Mouse (Mus musculus): ENCODE measurements around the gene Arhgap35. TPM values are rescaled to one million over a fixed set of nuclear protein-coding genes. Genes with fewer than 3 reads are reported as not detected.

The Arhgap35 gene
- polyA plus RNA-seq, 1 experiment, result 75.2 TPM

- peak; percentile 32 for DNase-seq (ENCODE audit: low read depth)
- TF ChIP-seq CTCF (IDR thresholded peaks at IDR 0.05; ENCODE audit: borderline replicate concordance, extremely low read depth, insufficient read depth, insufficient read length) (peak; percentile 69), POLR2A (IDR thresholded peaks at IDR 0.05; ENCODE audit: borderline replicate concordance, extremely low read depth, insufficient read depth, insufficient read length, poor library complexity, severe bottlenecking) (no peak)
Observed at GRCm38 (mm10) chr7:16507284-16507683, 107.5 kb downstream of the Arhgap35 start.

DNA sequence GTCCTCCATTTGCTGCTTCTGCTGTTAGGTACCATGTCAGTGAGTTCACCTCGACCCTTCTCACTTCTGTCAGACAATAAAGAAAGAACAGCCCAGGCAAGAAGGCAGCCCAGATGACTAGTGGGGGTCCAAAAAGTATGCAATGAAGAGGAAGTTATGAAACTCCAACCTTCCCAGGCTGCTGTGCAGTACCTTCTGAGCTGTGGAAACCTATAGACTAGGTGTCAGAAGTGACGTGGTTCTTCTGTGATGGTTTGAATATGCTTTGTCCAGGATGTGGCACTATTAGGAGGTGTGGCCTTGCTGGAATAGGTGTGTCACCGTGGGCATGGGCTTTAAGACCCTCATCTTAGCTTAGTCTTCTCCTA lies 109.6 kb downstream of the Arhgap35 start:
- no peak for TF ChIP-seq POLR2A (IDR thresholded peaks at IDR 0.05; ENCODE audit: borderline replicate concordance, extremely low read depth, insufficient read depth, insufficient read length, poor library complexity, severe bottlenecking)
- TF ChIP-seq CTCF (IDR thresholded peaks at IDR 0.05; ENCODE audit: borderline replicate concordance, extremely low read depth, insufficient read depth, insufficient read length), result no peak
- DNase-seq (ENCODE audit: low read depth), result no peak

- TF ChIP-seq POLR2A (IDR thresholded peaks at IDR 0.05; ENCODE audit: borderline replicate concordance, extremely low read depth, insufficient read depth, insufficient read length, poor library complexity, severe bottlenecking), result no peak
- no peak for TF ChIP-seq CTCF (IDR thresholded peaks at IDR 0.05; ENCODE audit: borderline replicate concordance, extremely low read depth, insufficient read depth, insufficient read length)
- peak; percentile 26 for DNase-seq (ENCODE audit: low read depth)
Observed at GRCm38 (mm10) chr7:16504573-16505225, 110.1 kb downstream of the Arhgap35 start.

GRCm38 (mm10) chr7:16501571-16501970 lies 113.2 kb downstream of the Arhgap35 start:
- DNase-seq (ENCODE audit: low read depth), result no peak
- TF ChIP-seq CTCF (IDR thresholded peaks at IDR 0.05; ENCODE audit: borderline replicate concordance, extremely low read depth, insufficient read depth, insufficient read length), result no peak
- no peak for TF ChIP-seq POLR2A (IDR thresholded peaks at IDR 0.05; ENCODE audit: borderline replicate concordance, extremely low read depth, insufficient read depth, insufficient read length, poor library complexity, severe bottlenecking)

- DNase-seq (ENCODE audit: low read depth), result peak; percentile 25
- TF ChIP-seq POLR2A (IDR thresholded peaks at IDR 0.05; ENCODE audit: borderline replicate concordance, extremely low read depth, insufficient read depth, insufficient read length, poor library complexity, severe bottlenecking), result no peak
- TF ChIP-seq CTCF (IDR thresholded peaks at IDR 0.05; ENCODE audit: borderline replicate concordance, extremely low read depth, insufficient read depth, insufficient read length), result no peak
Observed at GRCm38 (mm10) chr7:16499671-16500104, 115.1 kb downstream of the Arhgap35 start.

GRCm38 (mm10) chr7:16496260-16496659 lies 118.5 kb downstream of the Arhgap35 start:
- TF ChIP-seq POLR2A (IDR thresholded peaks at IDR 0.05; ENCODE audit: borderline replicate concordance, extremely low read depth, insufficient read depth, insufficient read length, poor library complexity, severe bottlenecking) (no peak), CTCF (IDR thresholded peaks at IDR 0.05; ENCODE audit: borderline replicate concordance, extremely low read depth, insufficient read depth, insufficient read length) (no peak)
- no peak for DNase-seq (ENCODE audit: low read depth)

GRCm38 (mm10) chr7:16493361-16493760 lies 121.4 kb downstream of the Arhgap35 start:
- peak; percentile 51 for DNase-seq (ENCODE audit: low read depth)
- TF ChIP-seq POLR2A (IDR thresholded peaks at IDR 0.05; ENCODE audit: borderline replicate concordance, extremely low read depth, insufficient read depth, insufficient read length, poor library complexity, severe bottlenecking) (no peak), CTCF (IDR thresholded peaks at IDR 0.05; ENCODE audit: borderline replicate concordance, extremely low read depth, insufficient read depth, insufficient read length) (peak; percentile 64; the same call in 1 of the 2 replicates)

DNA sequence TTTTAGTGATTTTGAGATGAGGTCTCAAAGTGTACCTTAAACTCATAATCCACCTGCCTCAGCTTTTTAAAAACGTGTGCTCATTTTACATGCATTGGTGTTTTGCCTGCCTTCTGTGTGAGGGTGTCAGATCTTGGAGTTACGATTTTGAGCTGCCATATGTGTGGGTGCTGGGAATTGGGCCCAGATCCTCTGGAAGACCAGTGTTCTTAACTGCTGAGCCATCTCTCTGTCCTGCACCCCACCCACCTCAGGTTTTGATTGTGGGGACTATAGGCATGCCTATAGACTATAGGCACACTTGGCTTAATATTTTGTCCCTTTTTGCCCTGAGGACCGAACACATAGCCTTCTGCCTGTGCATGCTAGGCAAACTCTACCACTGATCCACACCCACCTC lies 122.6 kb downstream of the Arhgap35 start:
- TF ChIP-seq CTCF (IDR thresholded peaks at IDR 0.05; ENCODE audit: borderline replicate concordance, extremely low read depth, insufficient read depth, insufficient read length), result no peak
- no peak for TF ChIP-seq POLR2A (IDR thresholded peaks at IDR 0.05; ENCODE audit: borderline replicate concordance, extremely low read depth, insufficient read depth, insufficient read length, poor library complexity, severe bottlenecking)
- no peak for DNase-seq (ENCODE audit: low read depth)

- TF ChIP-seq CTCF (IDR thresholded peaks at IDR 0.05; ENCODE audit: borderline replicate concordance, extremely low read depth, insufficient read depth, insufficient read length) (peak; percentile 94), POLR2A (IDR thresholded peaks at IDR 0.05; ENCODE audit: borderline replicate concordance, extremely low read depth, insufficient read depth, insufficient read length, poor library complexity, severe bottlenecking) (no peak)
- DNase-seq (ENCODE audit: low read depth), result peak; percentile 71
Observed at GRCm38 (mm10) chr7:16491759-16492158, 123.0 kb downstream of the Arhgap35 start.

DNA sequence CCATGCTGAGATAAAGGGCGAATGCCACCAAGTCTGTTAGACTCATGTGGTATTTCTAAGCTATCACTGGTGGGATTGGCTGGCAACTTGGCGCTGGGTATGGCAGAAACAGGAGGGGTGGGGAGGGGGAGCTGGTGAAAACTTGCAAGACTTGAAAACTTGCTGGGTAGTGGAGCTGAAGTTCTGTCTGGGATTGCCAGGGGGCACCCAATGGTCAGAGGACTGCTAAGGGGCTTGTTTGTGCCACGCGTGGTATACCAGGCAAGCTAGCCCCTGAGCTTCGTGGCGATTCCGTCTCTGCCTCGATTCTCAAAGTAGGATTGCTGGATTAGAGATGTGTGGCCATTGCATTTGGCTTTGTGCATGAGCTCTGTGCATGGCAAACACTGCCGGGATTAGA lies 124.8 kb downstream of the Arhgap35 start:
- TF ChIP-seq CTCF (IDR thresholded peaks at IDR 0.05; ENCODE audit: borderline replicate concordance, extremely low read depth, insufficient read depth, insufficient read length), result no peak
- TF ChIP-seq POLR2A (IDR thresholded peaks at IDR 0.05; ENCODE audit: borderline replicate concordance, extremely low read depth, insufficient read depth, insufficient read length, poor library complexity, severe bottlenecking), result no peak
- DNase-seq (ENCODE audit: low read depth), result no peak

DNA sequence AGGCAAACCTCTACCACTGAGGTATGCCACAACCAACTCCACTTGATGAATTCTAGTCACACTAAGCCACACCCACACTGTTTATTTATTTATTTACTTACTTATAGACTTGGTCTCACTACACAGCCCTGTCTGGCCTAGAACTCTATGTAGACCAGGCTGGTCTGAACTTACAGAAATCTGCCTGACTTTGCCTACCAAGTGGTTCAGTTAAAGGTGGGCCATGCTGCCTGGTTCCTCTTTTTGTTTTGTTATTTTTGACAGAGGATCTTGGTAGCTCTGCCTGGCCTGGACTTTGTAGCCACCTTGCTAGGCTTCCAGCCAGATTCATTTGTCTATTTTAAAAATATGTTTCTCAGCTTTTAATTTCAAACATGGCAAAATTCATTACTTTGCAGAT lies 126.0 kb downstream of the Arhgap35 start:
- no peak for TF ChIP-seq POLR2A (IDR thresholded peaks at IDR 0.05; ENCODE audit: borderline replicate concordance, extremely low read depth, insufficient read depth, insufficient read length, poor library complexity, severe bottlenecking)
- TF ChIP-seq CTCF (IDR thresholded peaks at IDR 0.05; ENCODE audit: borderline replicate concordance, extremely low read depth, insufficient read depth, insufficient read length), result no peak

DNA sequence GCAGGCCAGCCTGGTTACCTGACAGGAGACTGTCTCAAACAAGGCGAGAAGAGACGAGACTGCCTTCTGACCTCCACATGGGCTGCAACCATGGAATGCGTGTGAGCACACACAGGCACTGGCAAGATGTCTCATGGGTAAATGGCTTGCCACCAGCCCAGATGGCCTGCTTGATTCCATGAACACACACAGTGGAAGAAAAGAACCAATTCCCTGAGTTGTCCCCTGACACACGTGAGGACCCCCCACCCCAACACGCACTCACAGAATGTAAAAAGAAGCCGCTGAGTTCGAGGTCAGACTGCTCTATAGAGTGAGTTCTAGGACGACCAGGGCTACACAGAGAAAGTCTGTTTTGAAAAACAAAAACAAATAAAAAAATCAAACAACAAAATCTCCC lies 137.2 kb downstream of the Arhgap35 start, which contains the start of gene Npas1:
Gene Npas1 (minus strand): TSS at position 101 of the 400 bp plus-strand sequence.
- no peak for DNase-seq (ENCODE audit: low read depth)
- TF ChIP-seq POLR2A (IDR thresholded peaks at IDR 0.05; ENCODE audit: borderline replicate concordance, extremely low read depth, insufficient read depth, insufficient read length, poor library complexity, severe bottlenecking) (no peak), CTCF (IDR thresholded peaks at IDR 0.05; ENCODE audit: borderline replicate concordance, extremely low read depth, insufficient read depth, insufficient read length) (no peak)

More for the DNA sequence above, 126.0 kb downstream of the Arhgap35 start:
- DNase-seq (ENCODE audit: low read depth), result no peak

Measured in brain, embryonic 14.5 days (tissue).